Mouse (Mus musculus): ENCODE measurements around the gene Hist1h2ah.

DNA sequence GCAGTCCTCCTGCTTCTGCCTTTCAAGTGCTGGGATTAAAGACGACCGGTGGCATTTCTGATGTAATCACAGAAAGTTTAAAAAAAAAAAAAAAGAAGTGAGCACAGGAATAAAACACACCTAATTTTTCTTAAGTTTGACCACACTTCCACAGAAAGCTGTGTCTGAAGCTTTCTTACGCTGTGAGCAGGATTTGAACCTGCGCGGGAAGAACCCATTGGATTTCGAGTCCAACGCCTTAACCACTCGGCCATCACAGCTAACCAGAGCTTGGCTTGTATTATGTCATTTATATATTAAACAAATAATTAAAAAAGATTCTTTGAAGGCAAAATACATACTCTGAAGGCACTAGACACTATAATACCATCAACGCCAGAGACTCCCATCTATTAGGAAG is 13.1 kb downstream of the Hist1h2ah start:
- TF ChIP-seq MAX (IDR thresholded peaks at IDR 0.05; ENCODE audit: low read depth) (no peak), POLR2A (IDR thresholded peaks at IDR 0.05; ENCODE audit: insufficient read length, low read depth) (no peak), CEBPB (IDR thresholded peaks at IDR 0.05; ENCODE audit: insufficient read depth, poor library complexity, severe bottlenecking) (0 out of 2 replicates have a peak, but pooled peaks have one; percentile 10), MYOG (IDR thresholded peaks at IDR 0.05; ENCODE audit: control insufficient read depth in 1 of 3, insufficient read depth in 1 of 3, insufficient read length in 2 of 3, low read depth in 2 of 3) (no peak), MYOD1 (IDR thresholded peaks at IDR 0.05; ENCODE audit: control insufficient read depth in 1 of 3, insufficient read length in 2 of 3, low read depth in 2 of 3) (no peak)
